Mouse (Mus musculus): ENCODE measurements around the gene Gm43191.

- no peak for TF ChIP-seq CTCF (IDR thresholded peaks at IDR 0.05; ENCODE audit: extremely low read depth, insufficient read depth, insufficient read length, insufficient replicate concordance)
- TF ChIP-seq POLR2A (IDR thresholded peaks at IDR 0.05; ENCODE audit: low read depth, low read length) = no peak
Measured at GRCm38 (mm10) chr3:116599705-116600104, 81.4 kb downstream of the Gm43191 start.
